In the genomic region with DNA sequence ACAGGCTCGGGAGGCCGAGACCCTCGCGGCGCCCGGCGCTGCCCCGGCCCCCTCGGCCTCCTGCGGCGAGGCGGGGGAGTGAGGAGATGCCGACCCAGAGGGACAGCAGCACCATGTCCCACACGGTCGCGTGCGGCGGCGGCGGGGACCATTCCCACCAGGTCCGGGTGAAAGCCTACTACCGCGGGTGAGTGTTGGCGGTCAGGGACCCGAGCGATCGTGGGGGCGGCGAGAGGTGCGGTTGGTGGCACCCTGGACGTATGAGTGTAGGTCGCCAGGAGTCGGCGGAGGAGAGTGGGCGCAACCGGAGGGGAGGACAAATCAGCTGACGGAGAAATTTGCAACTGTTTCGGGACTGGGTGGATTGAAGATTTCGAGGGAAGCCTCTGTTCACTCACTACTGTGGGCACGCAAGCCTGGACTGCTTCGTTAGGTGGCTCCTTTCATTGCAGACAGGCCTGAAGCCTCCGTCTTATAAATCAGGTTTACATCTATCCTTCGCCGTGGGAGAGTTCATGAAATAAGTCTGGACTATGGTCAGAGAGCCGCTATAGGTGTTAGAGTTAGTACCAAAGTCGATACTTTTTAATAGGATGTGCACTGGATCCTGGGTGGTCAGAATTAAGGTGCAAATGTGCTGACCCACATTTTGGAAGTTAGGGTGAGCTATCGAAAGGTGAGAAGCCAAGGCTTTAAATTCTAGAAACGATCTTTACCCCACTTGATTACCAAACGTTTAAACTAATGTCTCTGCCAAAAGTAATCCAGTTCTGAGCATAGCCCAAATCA, we compare ENCODE assay signal across 8 mouse cellular contexts. TPM values are rescaled to one million over a fixed set of nuclear protein-coding genes. Genes with fewer than 3 reads are reported as not detected.
DNase-seq lines count a peak whose midpoint lies in the region; ATAC-seq and TF ChIP-seq lines count a peak whose summit lies in the region.

No protein-coding gene starts in this region.

- peak; percentile 61 for ATAC-seq in heart, embryonic 16.5 days (replicated peaks; ENCODE audit: extremely low read depth, insufficient read depth, low FRiP score)
- peak; percentile 85 for ATAC-seq in hindbrain, embryonic 12.5 days (ENCODE audit: low FRiP score)

- intact Hi-C loops in heart, postnatal 25 days (cut with DNase I) = loop anchor here (2.0 to 5.0 kb wide), 2 partner anchors 61 to 96 kb away; no protein-coding TSS in a partner anchor

- no peak for TF ChIP-seq POLR2A in CH12.LX (IDR thresholded peaks at IDR 0.05; ENCODE audit: low read depth, low read length)

- peak overlapping the region; percentile 97 for H3K9ac ChIP-seq in heart, embryonic 16.5 days (ENCODE audit: low read length)
- H3K9ac ChIP-seq in CH12.LX (ENCODE audit: insufficient read depth, low read depth) = peak overlapping the region; percentile 44
- peak overlapping the region; percentile 82 for H3K9ac ChIP-seq in hindbrain, embryonic 12.5 days

- H3K9me3 ChIP-seq in heart, embryonic 16.5 days (replicated peaks; ENCODE audit: control insufficient read depth, low read length) = no peaks in the 10 kb centered on the region
- H3K9me3 ChIP-seq in CH12.LX (replicated peaks; ENCODE audit: low read length) = no peaks in the 10 kb centered on the region
- H3K9me3 ChIP-seq in hindbrain, embryonic 12.5 days (replicated peaks) = no peaks in the 10 kb centered on the region

- peaks cover 27% of the 10 kb centered on the region for H3K4me1 ChIP-seq in heart, embryonic 16.5 days (ENCODE audit: control insufficient read depth, insufficient read depth, low read length)
- peaks cover 21 to 58% of the 10 kb centered on the region in 2 experiments for H3K4me1 ChIP-seq in CH12.LX (ENCODE audit: control insufficient read depth in 1 of 2, insufficient read depth in 2 of 2)
- peaks cover 28% of the 10 kb centered on the region for H3K4me1 ChIP-seq in hindbrain, embryonic 12.5 days

- H3K27me3 ChIP-seq in heart, embryonic 16.5 days (ENCODE audit: control insufficient read depth, insufficient read depth, low read length) = no peaks in the 10 kb centered on the region
- no peaks in the 10 kb centered on the region for H3K27me3 ChIP-seq in CH12.LX (replicated peaks)
- H3K27me3 ChIP-seq in hindbrain, embryonic 12.5 days = no peaks in the 10 kb centered on the region

- dilution Hi-C loops in CH12.LX (cut with MboI; ENCODE audit: extremely low pct_ligation_motif_present, extremely low pct_unique_long_range_greater_than_20kb, low sequenced_read_pairs) = no loop called here

- TF ChIP-seq RAD21 in CH12.LX (IDR thresholded peaks at IDR 0.05; ENCODE audit: low read depth, low read length) = no peak

- TF ChIP-seq EP300 in CH12.LX (IDR thresholded peaks at IDR 0.05; ENCODE audit: low read length) = no peak

- no peak for DNase-seq in heart, postnatal 25 days (ENCODE audit: low spot score)
- peak; percentile 35 for DNase-seq in CH12.LX (ENCODE audit: extremely low read depth)
- DNase-seq in brain, embryonic 18.5 days (ENCODE audit: low read depth, low spot score) = peak; percentile 10
- peak; percentile 48 for DNase-seq in lung, postnatal 14 days
- peak; percentile 35 for DNase-seq in telencephalon, adult 2 months (ENCODE audit: low read depth, low spot score)
- DNase-seq in cerebellum, postnatal 14 days = no peak

- peaks cover 24% of the 10 kb centered on the region for H3K79me2 ChIP-seq in CH12.LX (replicated peaks; ENCODE audit: control insufficient read depth, extremely low read depth, insufficient read depth, poor library complexity, severe bottlenecking)

- peak overlapping the region; percentile 97 for H3K4me3 ChIP-seq in heart, embryonic 16.5 days (ENCODE audit: low read length)
- peak overlapping the region; percentile 65 to 94 (median 82) for H3K4me3 ChIP-seq in CH12.LX (replicated peaks in 1 of 3; ENCODE audit: low read depth in 2 of 3, low read length in 2 of 3, poor library complexity in 1 of 3)
- H3K4me3 ChIP-seq in hindbrain, embryonic 12.5 days = peak overlapping the region; percentile 80

- in situ Hi-C loops in CH12.LX (cut with MboI; ENCODE audit: low pct_ligation_motif_present, low pct_unique_long_range_greater_than_20kb, low sequenced_read_pairs) = loop anchor here (25.0 kb wide), 1 partner anchor 409 kb away; the partner anchor contains the start of gene Actrt3

- H3K36me3 ChIP-seq in heart, embryonic 16.5 days (ENCODE audit: control insufficient read depth, insufficient read depth) = no peaks in the 10 kb centered on the region
- H3K36me3 ChIP-seq in CH12.LX (replicated peaks in 1 of 2; ENCODE audit: control insufficient read depth in 1 of 2, insufficient read depth in 1 of 2, low read length in 1 of 2) = no peaks in the 10 kb centered on the region
- H3K36me3 ChIP-seq in hindbrain, embryonic 12.5 days = no peaks in the 10 kb centered on the region

- peak overlapping the region; percentile 93 for H3K27ac ChIP-seq in heart, embryonic 16.5 days (ENCODE audit: low read length)
- peak overlapping the region; percentile 5; the same call in 1 of the 2 replicates for H3K27ac ChIP-seq in CH12.LX (ENCODE audit: insufficient read depth, low read depth)
- peak overlapping the region; percentile 85 for H3K27ac ChIP-seq in hindbrain, embryonic 12.5 days

- WGBS in heart, embryonic 16.5 days = under 1% methylated on average over 38 of the region's 49 CpGs
- 1% methylated on average over 49 of the region's 49 CpGs for WGBS in hindbrain, embryonic 12.5 days

- H3K4me2 ChIP-seq in heart, embryonic 16.5 days (ENCODE audit: low read depth, low read length) = peak overlapping the region; percentile 77
- H3K4me2 ChIP-seq in CH12.LX (ENCODE audit: insufficient read depth, low read depth, poor library complexity, severe bottlenecking) = peak overlapping the region; percentile 67
- H3K4me2 ChIP-seq in hindbrain, embryonic 12.5 days (replicated peaks) = peak overlapping the region; percentile 80

- no peak for TF ChIP-seq CTCF in CH12.LX (conservative IDR thresholded peaks at IDR 0.05 in 1 of 2, IDR thresholded peaks at IDR 0.05 in 1 of 2; ENCODE audit: low read depth in 2 of 2, low read length in 2 of 2)

TF ChIP-seq in CH12.LX, 34 proteins besides CTCF, POLR2A, EP300 and RAD21:
- TF ChIP-seq HCFC1 (IDR thresholded peaks at IDR 0.05; ENCODE audit: low read depth, low read length) (no peak), PAX5 (IDR thresholded peaks at IDR 0.05; ENCODE audit: low read length) (no peak), ZKSCAN1 (IDR thresholded peaks at IDR 0.05; ENCODE audit: borderline replicate concordance, low read depth, low read length) (no peak), UBTF (IDR thresholded peaks at IDR 0.05; ENCODE audit: low read depth, low read length) (peak; percentile 8; the same call in 1 of the 2 replicates), MEF2A (IDR thresholded peaks at IDR 0.05; ENCODE audit: borderline replicate concordance, low read depth, low read length) (no peak), BHLHE40 (IDR thresholded peaks at IDR 0.05; ENCODE audit: low read depth, low read length) (peak; percentile 60), SIN3A (IDR thresholded peaks at IDR 0.05; ENCODE audit: low read length) (peak; percentile 23; the same call in 1 of the 2 replicates), GABPA (IDR thresholded peaks at IDR 0.05; ENCODE audit: insufficient replicate concordance, low read depth, low read length) (0 out of 2 replicates have a peak, but pooled peaks have one; percentile 1), ZMIZ1 (IDR thresholded peaks at IDR 0.05; ENCODE audit: low read depth, low read length) (no peak), TBP (conservative IDR thresholded peaks at IDR 0.05; ENCODE audit: low read depth, low read length) (no peak), MAFK (IDR thresholded peaks at IDR 0.05; ENCODE audit: insufficient replicate concordance, low read length) (no peak), NELFE (IDR thresholded peaks at IDR 0.05; ENCODE audit: low read depth, low read length) (no peak), MXI1 (IDR thresholded peaks at IDR 0.05; ENCODE audit: low read depth, low read length) (0 out of 2 replicates have a peak, but pooled peaks have one; percentile 21), SMC3 (IDR thresholded peaks at IDR 0.05; ENCODE audit: low read depth, low read length) (no peak)

RNA-seq across cellular contexts. Expression of gene Prkci, which starts 0.5 kb away (rescaled TPM):
- 16.9 and 17.1 TPM in 2 replicates for polyA plus RNA-seq in heart, embryonic 16.5 days (2015; fragmentation: Nextera tagmentation; extraction: Ambion mirVana)
- 10 to 100 TPM; 13.4 to 18.5 TPM for total RNA-seq in heart, postnatal 25 days (2021)
- total RNA-seq in CH12.LX (2012; rRNA removed) (14.8 and 14.9 TPM in 2 replicates), CH12.LX (2014; rRNA removed) (16.7 and 17.2 TPM in 2 replicates)
- polyA plus RNA-seq in CH12.LX (2012; ENCODE audit: insufficient read length, low read depth) = 17.1 and 18.3 TPM in 2 replicates
- polyA plus RNA-seq in hindbrain, embryonic 12.5 days (2016; fragmentation: Nextera tagmentation; extraction: Ambion mirVana) = 38.6 and 39.9 TPM in 2 replicates

RNA-seq across cellular contexts. Expression of gene Phc3, which starts 26.9 kb away (rescaled TPM):
- 5.6 and 5.8 TPM in 2 replicates for polyA plus RNA-seq in heart, embryonic 16.5 days (2015; fragmentation: Nextera tagmentation; extraction: Ambion mirVana)
- total RNA-seq in heart, postnatal 25 days (2021) = 10 to 100 TPM; 15.0 to 18.2 TPM
- 8.4 and 9.2 TPM in 2 replicates for total RNA-seq in CH12.LX (2012; rRNA removed)
- 8.8 and 10.3 TPM in 2 replicates for total RNA-seq in CH12.LX (2014; rRNA removed)
- polyA plus RNA-seq in CH12.LX (2012; ENCODE audit: insufficient read length, low read depth) = 10.9 and 13.5 TPM in 2 replicates
- polyA plus RNA-seq in hindbrain, embryonic 12.5 days (2016; fragmentation: Nextera tagmentation; extraction: Ambion mirVana) = 6.5 and 8.1 TPM in 2 replicates

Comparison
In these comparisons a context has a peak if more than half of its experiments do, and no peak if none do; other contexts are left out.
1. H3K27ac ChIP-seq: peak in every context shown above with its lines; median percentile 93 in heart, embryonic 16.5 days; 85 in hindbrain, embryonic 12.5 days; 5 in CH12.LX.
2. H3K9ac ChIP-seq: peak in every context shown above with its lines; median percentile 97 in heart, embryonic 16.5 days; 82 in hindbrain, embryonic 12.5 days; 44 in CH12.LX.
3. DNase-seq: peak in CH12.LX (single experiment), brain, embryonic 18.5 days (single experiment), lung, postnatal 14 days (single experiment) and telencephalon, adult 2 months (single experiment); none in heart, postnatal 25 days (single experiment) and cerebellum, postnatal 14 days (0 of 2).
4. Peak in every context shown above with its lines, with median percentiles within 50 percentile points of each other: H3K4me2 ChIP-seq and H3K4me3 ChIP-seq.